Mouse (Mus musculus) lung, postnatal 0 days (tissue): ENCODE measurements at regions not wholly inside any gene's neighbourhood (a gene's known extent, or its start where the extent isn't known, plus 50 kb on each side); places are given as distances from the start of the nearest gene placed in this dataset.

ENCODE experiments used
- ATAC-seq: fragments of 200-750 bp; cut with Nextera tagmentation; 2 replicates; pipeline ENCODE4 v1.8.0; 2017; ENCODE audit warnings: moderate library complexity
- DNase-seq: peaks from one replicate; pipeline ENCODE4 v3.0.0-alpha.2; 2016; ENCODE audit warnings: low spot score
- H3K27ac ChIP-seq: fragments of 300-500 bp; sonication (generic); 2 replicates; pipeline ENCODE4 v1.5.1; 2014; ENCODE audit warnings: antibody characterized with exemption, mild to moderate bottlenecking, low read length, mixed read lengths
- H3K27me3 ChIP-seq: fragments of 300-500 bp; sonication (generic); replicated peaks from 2 replicates; pipeline ENCODE4 v1.6.1; 2014; ENCODE audit warnings: low read length, mixed read lengths; ENCODE audit not compliant: insufficient read depth
- H3K36me3 ChIP-seq: fragments of 300-500 bp; sonication (generic); 2 replicates; pipeline ENCODE4 v1.6.1; 2014; ENCODE audit warnings: low read length, mixed read lengths; ENCODE audit not compliant: insufficient read depth
- H3K4me1 ChIP-seq: fragments of 300-500 bp; sonication (generic); 2 replicates; pipeline ENCODE4 v1.6.1; 2014; ENCODE audit warnings: antibody characterized with exemption, low read depth, low read length, mixed read lengths; ENCODE audit not compliant: insufficient read depth
- H3K4me2 ChIP-seq: fragments of 300-500 bp; sonication (generic); replicated peaks from 2 replicates; pipeline ENCODE4 v1.6.1; 2014; ENCODE audit warnings: low read depth, mild to moderate bottlenecking, low read length, moderate library complexity, mixed read lengths
- H3K4me3 ChIP-seq: fragments of 300-500 bp; sonication (generic); 2 replicates; pipeline ENCODE4 v1.5.1; 2014; ENCODE audit warnings: low read depth, low read length
- H3K9ac ChIP-seq: fragments of 300-500 bp; sonication (generic); replicated peaks from 2 replicates; pipeline ENCODE4 v1.6.1; 2014; ENCODE audit warnings: low read depth, mild to moderate bottlenecking
- H3K9me3 ChIP-seq: fragments of 300-500 bp; sonication (generic); 2 replicates; pipeline ENCODE4 v1.6.1; 2016; ENCODE audit warnings: low read length, mixed read lengths
- CTCF ChIP-seq: IDR thresholded peaks from 2 replicates; pipeline ENCODE4 v1.5.1; 2016; ENCODE audit warnings: antibody characterized with exemption, mild to moderate bottlenecking
- EP300 ChIP-seq: IDR thresholded peaks from 2 replicates; pipeline ENCODE4 v1.6.1; 2016; ENCODE audit warnings: antibody characterized with exemption, mild to moderate bottlenecking, control low read depth
- WGBS: fragments of 180-500 bp; shearing (Covaris S2); extraction: QIAGEN DNeasy Blood & Tissue Kit; methylation state at CpG from one replicate; pipeline ENCODE4 v1.1.7; 2014; 5-methylcytosine and 5-hydroxymethylcytosine counted together

DNA sequence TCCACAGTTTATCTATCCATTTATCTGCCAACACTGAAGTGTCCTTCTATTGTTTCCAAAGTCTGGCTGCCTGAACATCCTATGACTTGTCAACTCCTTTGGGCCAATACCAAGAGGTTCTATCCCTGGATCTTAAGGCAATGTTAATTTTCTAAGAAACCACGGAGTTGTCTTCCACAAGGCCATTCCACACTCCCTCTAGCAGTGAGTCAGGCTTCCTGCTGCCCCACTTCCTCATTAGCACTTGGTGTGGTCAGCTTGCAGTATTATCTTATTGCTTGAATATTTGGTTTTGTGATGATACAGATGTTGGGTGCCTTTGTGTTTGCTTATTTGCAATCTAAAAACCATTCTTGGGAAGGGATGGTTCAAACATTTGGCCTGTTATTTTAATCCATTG, 87.5 kb upstream of the Ppp2r2d start:
- Histone ChIP-seq H3K36me3 (no peaks in the 10 kb centered on the region), H3K4me1 (no peaks in the 10 kb centered on the region)

DNA sequence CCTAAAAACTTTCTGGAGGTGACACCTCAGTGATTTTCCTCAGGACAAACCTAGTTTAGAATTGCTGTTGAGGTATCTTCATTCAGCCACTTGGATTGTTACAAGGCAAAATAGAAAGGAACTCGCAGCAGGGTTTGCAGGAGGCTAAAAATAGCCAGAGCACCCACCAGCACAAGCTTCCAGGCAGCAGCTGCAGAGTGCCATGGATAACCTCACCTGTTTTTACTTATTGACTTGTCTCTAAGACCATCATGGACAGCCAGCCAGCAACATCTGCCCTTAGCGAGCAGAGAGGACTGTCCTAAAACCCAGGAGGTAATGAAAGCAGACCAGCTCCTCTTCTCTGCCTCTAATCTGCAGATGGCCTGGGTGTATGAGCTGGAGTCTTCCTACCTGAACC, 97.4 kb upstream of the Ppp2r2d start:
- no peak overlapping the region for H3K4me3 ChIP-seq
- no peak overlapping the region for H3K9ac ChIP-seq
- H3K27ac ChIP-seq: no peak overlapping the region
- ATAC-seq (no peak), DNase-seq (no peak)
- no peaks in the 10 kb centered on the region for H3K27me3 ChIP-seq
- H3K4me2 ChIP-seq: no peak overlapping the region
- no peaks in the 10 kb centered on the region for H3K4me1 ChIP-seq
- no peaks in the 10 kb centered on the region for H3K9me3 ChIP-seq
- no peaks in the 10 kb centered on the region for H3K36me3 ChIP-seq
- 64% methylated on average over 2 of the region's 2 CpGs for WGBS
- TF ChIP-seq CTCF (no peak), EP300 (no peak)

More for the DNA sequence above, 87.5 kb upstream of the Ppp2r2d start:
- Histone ChIP-seq H3K4me3 (no peak overlapping the region), H3K9ac (no peak overlapping the region), H3K27me3 (no peaks in the 10 kb centered on the region), H3K9me3 (no peaks in the 10 kb centered on the region), H3K4me2 (no peak overlapping the region), H3K27ac (no peak overlapping the region)
- 52% methylated on average over 1 of the region's 1 CpGs for WGBS
- ATAC-seq (no peak), DNase-seq (no peak)
- TF ChIP-seq EP300 (no peak), CTCF (no peak)

DNA sequence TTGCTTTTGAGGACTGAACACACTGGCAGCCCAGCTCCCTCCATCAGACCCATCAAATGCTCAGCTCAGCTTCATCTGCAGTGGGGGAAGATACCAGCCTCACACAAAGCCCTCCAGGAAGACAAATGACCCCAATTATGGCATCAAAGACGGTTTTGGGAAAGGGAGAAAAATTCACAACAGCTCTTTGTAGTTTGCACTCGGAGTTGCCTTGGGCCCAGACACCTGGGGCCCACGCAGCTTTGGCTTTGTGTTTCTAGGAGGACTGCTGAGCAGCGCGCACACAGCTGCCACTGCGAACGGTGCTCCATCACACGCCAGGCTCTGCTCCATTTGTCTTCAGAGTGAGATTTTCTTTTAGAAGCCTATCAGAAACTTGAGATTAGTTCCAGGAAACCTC, 99.3 kb upstream of the Ppp2r2d start:
- Histone ChIP-seq H3K9ac (no peak overlapping the region), H3K4me1 (no peaks in the 10 kb centered on the region), H3K9me3 (no peaks in the 10 kb centered on the region), H3K27me3 (no peaks in the 10 kb centered on the region), H3K27ac (no peak overlapping the region), H3K4me3 (no peak overlapping the region), H3K4me2 (no peak overlapping the region), H3K36me3 (no peaks in the 10 kb centered on the region)
- TF ChIP-seq EP300 (no peak), CTCF (no peak)
- 69% methylated on average over 8 of the region's 8 CpGs for WGBS
- DNase-seq: no peak
- ATAC-seq: no peak

DNA sequence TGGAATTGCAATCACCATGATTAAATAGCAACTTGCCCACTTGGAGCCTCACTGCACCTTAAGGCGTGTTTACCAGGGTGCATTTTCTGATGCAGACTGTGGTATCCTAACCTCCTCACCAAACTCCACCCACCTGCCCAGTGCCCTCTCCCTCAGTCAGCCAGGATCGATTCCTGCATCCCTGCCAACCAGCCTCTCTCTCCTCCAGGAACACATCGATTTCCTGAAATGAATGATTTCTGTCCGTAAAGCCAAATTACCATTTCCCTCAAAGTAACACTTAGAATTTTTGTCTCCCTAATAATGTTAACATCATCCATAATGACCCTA, 103.4 kb upstream of the Ppp2r2d start:
- TF ChIP-seq CTCF: no peak
- no peak for TF ChIP-seq EP300
- Histone ChIP-seq H3K27ac (no peak overlapping the region), H3K27me3 (no peaks in the 10 kb centered on the region), H3K4me1 (no peaks in the 10 kb centered on the region), H3K36me3 (no peaks in the 10 kb centered on the region), H3K4me2 (no peak overlapping the region), H3K4me3 (no peak overlapping the region), H3K9ac (no peak overlapping the region), H3K9me3 (no peaks in the 10 kb centered on the region)
- WGBS: 82% methylated on average over 4 of the region's 4 CpGs
- ATAC-seq (no peak), DNase-seq (no peak)

DNA sequence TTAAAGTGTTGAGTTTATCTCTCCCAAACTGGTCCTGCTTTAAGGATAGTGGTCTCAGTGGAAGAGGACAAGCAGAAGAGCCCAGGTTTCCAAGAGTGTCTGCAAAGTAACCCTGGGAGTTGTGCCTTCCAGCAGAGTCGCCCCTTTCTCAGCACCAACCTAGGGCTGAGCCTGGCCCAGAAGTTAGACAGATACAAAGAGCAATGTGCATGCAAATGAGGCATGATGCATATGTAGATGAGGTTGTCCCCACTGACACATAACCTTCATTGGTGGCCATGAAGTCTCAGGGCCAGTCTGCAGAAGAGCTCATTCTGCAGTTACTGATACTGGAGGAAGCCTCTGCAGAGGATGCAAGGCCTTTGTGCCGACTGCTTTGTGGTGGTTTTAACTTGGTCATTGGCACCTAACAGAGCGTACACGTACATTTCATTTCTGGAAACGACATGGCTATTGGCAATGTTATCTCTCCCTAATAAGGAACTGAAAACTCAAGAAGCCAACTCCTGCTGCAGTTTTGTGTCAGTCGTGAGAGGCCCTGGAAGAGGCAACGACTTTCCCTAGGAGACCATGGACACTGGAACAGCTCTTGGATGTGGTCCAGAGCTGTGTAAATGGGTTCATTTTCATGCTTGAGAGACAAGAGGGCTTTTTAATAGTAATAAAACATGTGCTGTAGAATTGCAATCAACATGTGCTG, 103.9 kb upstream of the Ppp2r2d start:
- ATAC-seq (no peak), DNase-seq (no peak)
- Histone ChIP-seq H3K27ac (no peak overlapping the region), H3K4me1 (no peaks in the 10 kb centered on the region), H3K36me3 (no peaks in the 10 kb centered on the region), H3K27me3 (no peaks in the 10 kb centered on the region), H3K9me3 (no peaks in the 10 kb centered on the region), H3K4me3 (no peak overlapping the region), H3K4me2 (no peak overlapping the region), H3K9ac (no peak overlapping the region)
- 59% methylated on average over 7 of the region's 7 CpGs for WGBS
- TF ChIP-seq EP300 (no peak), CTCF (no peak)

DNA sequence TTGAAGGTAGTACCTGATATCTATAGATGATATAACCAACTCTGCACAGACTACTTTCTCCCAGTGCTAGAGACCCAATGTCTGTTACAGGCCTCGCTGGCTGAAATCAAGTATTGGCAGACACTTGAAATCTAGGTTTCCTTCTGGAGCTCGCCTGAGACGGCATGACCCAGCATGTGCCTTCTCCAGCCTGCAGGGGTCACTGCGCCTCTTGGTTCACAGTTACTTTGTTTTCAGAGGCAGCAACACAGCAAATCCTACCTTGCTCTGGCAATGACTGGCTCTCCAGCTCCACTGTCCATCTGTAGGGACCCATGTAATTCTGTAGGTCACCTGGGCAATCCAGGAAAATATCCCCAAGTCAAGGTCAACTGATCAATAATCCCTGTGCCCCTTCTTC, 111.6 kb upstream of the Ppp2r2d start:
- WGBS: 19% methylated on average over 4 of the region's 4 CpGs
- DNase-seq: peak; percentile 11

DNA sequence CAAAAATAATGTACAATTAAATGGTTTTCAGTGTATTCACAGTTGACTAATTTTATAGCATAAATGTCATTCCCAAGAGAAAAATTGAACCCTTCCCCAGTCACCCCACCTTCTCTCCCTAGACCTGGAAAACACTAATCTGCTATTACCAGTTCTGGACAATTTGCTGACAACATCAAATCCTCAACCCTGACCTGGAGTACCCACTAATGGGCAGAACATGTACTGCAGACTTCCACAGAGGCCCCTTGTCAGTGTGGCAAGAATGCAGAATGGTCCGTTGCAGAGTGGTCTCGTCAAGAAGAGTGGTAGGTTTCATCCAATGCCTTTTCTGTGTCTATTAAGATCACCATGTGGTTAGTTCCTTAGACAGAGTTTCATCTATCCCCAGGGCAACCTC, 121.0 kb upstream of the Ppp2r2d start:
- Histone ChIP-seq H3K9ac (no peak overlapping the region), H3K4me1 (no peaks in the 10 kb centered on the region), H3K4me2 (no peak overlapping the region), H3K27ac (no peak overlapping the region), H3K9me3 (no peaks in the 10 kb centered on the region), H3K27me3 (no peaks in the 10 kb centered on the region), H3K36me3 (no peaks in the 10 kb centered on the region), H3K4me3 (no peak overlapping the region)
- WGBS: 67% methylated on average over 2 of the region's 2 CpGs
- DNase-seq: no peak
- peak; percentile 48 for TF ChIP-seq CTCF
- TF ChIP-seq EP300: no peak
- ATAC-seq: no peak

More for the DNA sequence above, 111.6 kb upstream of the Ppp2r2d start:
- H3K27ac ChIP-seq: no peak overlapping the region
- ATAC-seq: no peak
- no peaks in the 10 kb centered on the region for H3K36me3 ChIP-seq
- H3K4me1 ChIP-seq: no peaks in the 10 kb centered on the region
- H3K4me3 ChIP-seq: no peak overlapping the region
- no peak overlapping the region for H3K9ac ChIP-seq
- no peaks in the 10 kb centered on the region for H3K27me3 ChIP-seq
- H3K9me3 ChIP-seq: no peaks in the 10 kb centered on the region
- no peak overlapping the region for H3K4me2 ChIP-seq
- TF ChIP-seq EP300 (no peak), CTCF (peak; percentile 63)
